Mouse (Mus musculus): ENCODE results near the gene Cttnbp2nl.

- TF ChIP-seq CTCF (IDR thresholded peaks at IDR 0.05; ENCODE audit: low read depth, low read length) (no peak), TAL1 (conservative IDR thresholded peaks at IDR 0.05; ENCODE audit: low read depth, low read length) (no peak)
These were observed 35.7 kb upstream of the Cttnbp2nl start for GRCm38 (mm10) chr3:105088638-105089037.
